Mouse (Mus musculus) CH12.LX (cell line): ENCODE results near the gene Rest.

ENCODE experiments used
- CHD2 ChIP-seq: IDR thresholded peaks from 2 replicates; pipeline ENCODE4 v1.6.1; 2011; ENCODE audit warnings: low read length, improper control_type of control experiment
- CTCF ChIP-seq, 2 experiments: IDR thresholded peaks in 1 of 2; conservative IDR thresholded peaks in 1 of 2; 2 replicates each; pipeline ENCODE4 v1.5.1; 2011 to 2012; ENCODE audit warnings: low read depth in 2 of 2, low read length in 2 of 2, improper control_type of control experiment in 1 of 2, inconsistent platforms in 1 of 2, mild to moderate bottlenecking in 1 of 2, moderate library complexity in 1 of 2
- GABPA ChIP-seq: IDR thresholded peaks from 2 replicates; pipeline ENCODE4 v1.6.1; 2012; ENCODE audit warnings: low read depth, low read length, improper control_type of control experiment, inconsistent platforms; ENCODE audit not compliant: insufficient replicate concordance
- HCFC1 ChIP-seq: IDR thresholded peaks from 2 replicates; pipeline ENCODE4 v1.6.1; 2012; ENCODE audit warnings: low read depth, mild to moderate bottlenecking, inconsistent platforms, low read length, improper control_type of control experiment
- MAZ ChIP-seq: IDR thresholded peaks from 2 replicates; pipeline ENCODE4 v1.6.1; 2012; ENCODE audit warnings: low read depth, mild to moderate bottlenecking, inconsistent platforms, low read length, improper control_type of control experiment, moderate library complexity
- MEF2A ChIP-seq: IDR thresholded peaks from 2 replicates; pipeline ENCODE4 v1.6.1; 2014; ENCODE audit warnings: low read depth, mild to moderate bottlenecking, inconsistent platforms, low read length, improper control_type of control experiment, borderline replicate concordance
- POLR2A ChIP-seq: IDR thresholded peaks from 2 replicates; pipeline ENCODE4 v1.6.1; 2011; ENCODE audit warnings: low read depth, mild to moderate bottlenecking, improper control_type of control experiment, low read length

DNA sequence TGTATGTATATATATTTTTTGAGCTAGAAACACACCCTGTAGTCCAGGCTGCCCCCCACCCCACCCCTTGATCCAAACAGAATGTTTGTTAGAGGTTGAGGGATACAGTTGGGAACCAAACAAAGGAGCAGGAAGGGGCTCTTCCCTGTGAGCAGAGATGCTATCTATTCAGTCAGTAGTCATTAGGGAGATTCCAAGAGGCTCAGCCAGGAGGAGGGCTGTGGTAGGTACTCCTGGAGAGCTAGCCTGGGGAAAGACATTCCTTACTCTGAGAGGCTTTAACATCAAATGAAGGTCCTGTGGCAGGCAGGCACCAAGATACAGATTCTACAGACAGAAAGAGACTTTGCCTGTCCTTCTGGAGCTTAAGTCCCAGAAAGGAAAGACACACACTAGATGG lies 6.0 kb upstream of the Rest start:
- TF ChIP-seq CTCF (conservative IDR thresholded peaks at IDR 0.05 in 1 of 2, IDR thresholded peaks at IDR 0.05 in 1 of 2; ENCODE audit: low read depth in 2 of 2, low read length in 2 of 2) (no peak), GABPA (no peak), HCFC1 (no peak), CHD2 (no peak), MAZ (no peak), POLR2A (no peak), MEF2A (no peak)
